Mouse (Mus musculus): ENCODE measurements around the gene AC161166.1. TPM values are rescaled to one million over a fixed set of nuclear protein-coding genes. Genes with fewer than 3 reads are reported as not detected.

Gene AC161166.1
- total and polyA plus RNA-seq, 3 experiments = 0.08 TPM; not detected in 2

DNA sequence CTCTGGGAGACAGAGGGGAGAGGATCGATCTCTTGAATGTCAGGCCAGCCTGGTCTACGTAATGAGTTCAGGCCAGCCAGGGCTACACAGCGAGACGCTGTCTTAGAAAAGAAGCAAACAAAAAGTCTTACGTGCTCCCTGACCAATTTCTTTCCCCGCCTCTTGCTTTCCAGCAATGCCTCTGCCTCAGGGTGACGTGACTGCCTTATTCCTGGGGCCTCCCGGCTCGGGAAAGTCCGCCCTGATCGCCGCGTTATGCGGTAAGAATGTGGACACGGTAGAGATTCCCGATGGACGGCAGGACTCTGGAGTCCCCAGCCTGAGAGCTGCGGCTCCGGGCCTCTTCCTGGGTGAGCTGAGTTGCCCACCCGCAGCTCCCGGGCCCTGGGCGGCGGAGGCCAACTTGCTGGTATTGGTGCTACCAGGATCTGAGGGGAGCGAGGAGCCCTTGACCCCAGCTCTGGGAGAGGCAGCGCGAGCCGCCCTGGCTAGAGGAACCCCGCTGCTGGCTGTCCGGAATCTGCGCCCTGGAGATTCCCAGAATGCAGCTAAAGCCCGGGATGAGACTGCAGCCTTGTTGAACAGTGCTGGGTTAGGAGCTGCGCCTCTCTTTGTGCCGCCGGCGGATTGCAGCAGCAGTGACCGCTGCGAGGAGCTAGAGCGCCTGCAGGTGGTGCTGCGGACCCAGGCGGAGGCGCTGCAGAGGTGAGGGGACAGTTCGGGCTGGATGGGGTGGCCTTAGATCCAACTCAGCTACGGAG, 19.1 kb upstream of the AC161166.1 start (continued):
- TF ChIP-seq EP300 (IDR thresholded peaks at IDR 0.05; ENCODE audit: low read length) (no peak), ZNF384 (IDR thresholded peaks at IDR 0.05; ENCODE audit: low read depth, low read length) (no peak), POLR2AphosphoS2 (IDR thresholded peaks at IDR 0.05; ENCODE audit: low read depth, low read length) (no peak), MYC (IDR thresholded peaks at IDR 0.05; ENCODE audit: low read depth, low read length) (no peak), MXI1 (IDR thresholded peaks at IDR 0.05; ENCODE audit: low read depth, low read length) (no peak), HCFC1 (IDR thresholded peaks at IDR 0.05; ENCODE audit: low read depth, low read length) (no peak), BHLHE40 (IDR thresholded peaks at IDR 0.05; ENCODE audit: low read depth, low read length) (no peak), JUN (IDR thresholded peaks at IDR 0.05; ENCODE audit: insufficient read depth, low read depth, low read length) (no peak), NRF1 (IDR thresholded peaks at IDR 0.05; ENCODE audit: low read depth, low read length) (peak; percentile 46; the same call in 1 of the 2 replicates), E2F4 (IDR thresholded peaks at IDR 0.05; ENCODE audit: insufficient replicate concordance, low read depth, low read length) (no peak)

DNA sequence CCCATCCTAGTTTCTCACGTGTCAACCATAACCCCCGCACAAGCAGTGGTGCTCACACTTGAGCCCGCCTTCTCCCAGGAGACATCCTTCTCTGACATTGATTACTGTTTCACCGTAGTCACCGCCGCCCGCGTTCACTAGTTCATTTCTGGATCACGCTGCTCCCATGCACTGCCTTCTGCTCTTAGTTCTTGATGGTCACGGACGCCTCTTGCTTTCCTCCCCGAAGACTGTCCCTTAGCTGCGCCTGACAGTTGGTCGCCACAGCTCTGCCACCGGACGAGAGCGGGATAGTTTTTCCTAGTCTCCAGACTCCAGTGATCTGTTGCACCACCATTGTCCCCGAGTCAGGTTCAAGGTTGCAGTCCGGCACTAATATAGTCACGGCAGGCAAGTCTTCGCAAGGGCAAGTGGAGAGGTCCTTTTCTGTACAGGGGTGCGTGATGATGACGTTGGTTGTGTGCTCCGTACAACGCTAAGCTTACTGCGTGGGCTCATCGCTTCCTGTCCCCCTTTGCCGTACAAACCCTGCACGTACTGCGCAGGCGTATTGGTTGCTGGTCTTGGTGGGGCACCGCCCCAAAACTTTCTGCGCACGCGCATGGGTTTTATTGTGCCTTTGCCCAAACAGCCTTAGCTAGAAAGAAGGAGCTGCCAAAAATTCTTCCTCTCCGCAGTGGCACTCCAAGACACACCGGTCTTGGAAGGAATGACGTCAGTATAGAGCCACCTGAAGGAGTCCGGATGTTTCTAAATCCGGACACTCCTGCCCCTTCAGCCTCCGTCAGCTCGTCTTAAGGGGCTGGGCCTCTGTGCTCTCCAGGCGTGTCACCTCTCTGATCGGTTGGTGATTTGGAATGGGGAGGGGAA, 18.0 kb upstream of the AC161166.1 start, which contains the start of gene Irgq:
Gene Irgq (plus strand): TSS at position 628 of the 870 bp plus-strand sequence.
- dilution Hi-C loops (cut with MboI; ENCODE audit: extremely low pct_ligation_motif_present, extremely low pct_unique_long_range_greater_than_20kb, low sequenced_read_pairs) = no loop called here
- peak within 1 kb of the TSS; percentile 63 for H3K27ac ChIP-seq (ENCODE audit: insufficient read depth, low read depth)
- no peaks in the 10 kb centered on the region for H3K9me3 ChIP-seq (replicated peaks; ENCODE audit: low read length)
- H3K4me2 ChIP-seq (ENCODE audit: insufficient read depth, low read depth, poor library complexity, severe bottlenecking) = peak within 1 kb of the TSS; percentile 82
- H3K27me3 ChIP-seq (replicated peaks) = no peaks in the 10 kb centered on the region
- in situ Hi-C loops (cut with MboI; ENCODE audit: low pct_ligation_motif_present, low pct_unique_long_range_greater_than_20kb, low sequenced_read_pairs) = loop anchor here (5.0 to 10.0 kb wide), 3 partner anchors 37 to 115 kb away; no protein-coding TSS in a partner anchor
- peaks cover 18 to 25% of the 10 kb centered on the region in 2 experiments for H3K36me3 ChIP-seq (replicated peaks in 1 of 2; ENCODE audit: control insufficient read depth in 1 of 2, insufficient read depth in 1 of 2, low read length in 1 of 2)
- peak; percentile 99 for DNase-seq (ENCODE audit: extremely low read depth)
- H3K79me2 ChIP-seq (replicated peaks; ENCODE audit: control insufficient read depth, extremely low read depth, insufficient read depth, poor library complexity, severe bottlenecking) = peaks cover 4% of the 10 kb centered on the region; the same call in 1 of the 2 replicates
- H3K4me3 ChIP-seq (replicated peaks in 1 of 3; ENCODE audit: low read depth in 2 of 3, low read length in 2 of 3, poor library complexity in 1 of 3) = peak within 1 kb of the TSS; percentile 64 to 96 (median 75)
- H3K9ac ChIP-seq (ENCODE audit: insufficient read depth, low read depth) = peak within 1 kb of the TSS; percentile 92
- H3K4me1 ChIP-seq (ENCODE audit: control insufficient read depth in 1 of 2, insufficient read depth in 2 of 2) = peaks cover 5 to 53% of the 10 kb centered on the region in 2 experiments
- no peak; the same call in 1 of the 2 replicates for TF ChIP-seq ETS1 (conservative IDR thresholded peaks at IDR 0.05; ENCODE audit: low read depth, low read length)
- no peak for TF ChIP-seq RAD21 (IDR thresholded peaks at IDR 0.05; ENCODE audit: low read depth, low read length)
- no peak for TF ChIP-seq PAX5 (IDR thresholded peaks at IDR 0.05; ENCODE audit: low read length)
- no peak for TF ChIP-seq CHD2 (IDR thresholded peaks at IDR 0.05; ENCODE audit: low read length)
- TF ChIP-seq NELFE (IDR thresholded peaks at IDR 0.05; ENCODE audit: low read depth, low read length) = peak; percentile 64
- TF ChIP-seq JUN (IDR thresholded peaks at IDR 0.05; ENCODE audit: insufficient read depth, low read depth, low read length) = no peak
- peak; percentile 93 for TF ChIP-seq ELF1 (IDR thresholded peaks at IDR 0.05; ENCODE audit: low read depth, low read length)
- peak; percentile 87; the same call in 1 of the 2 replicates for TF ChIP-seq KAT2A (IDR thresholded peaks at IDR 0.05; ENCODE audit: insufficient replicate concordance, low read length)
- 0 out of 2 replicates have a peak, but pooled peaks have one; percentile 34 for TF ChIP-seq MAZ (IDR thresholded peaks at IDR 0.05; ENCODE audit: low read depth, low read length)
- TF ChIP-seq MEF2A (IDR thresholded peaks at IDR 0.05; ENCODE audit: borderline replicate concordance, low read depth, low read length) = 0 out of 2 replicates have a peak, but pooled peaks have one; percentile 29
- no peak for TF ChIP-seq ZKSCAN1 (IDR thresholded peaks at IDR 0.05; ENCODE audit: borderline replicate concordance, low read depth, low read length)
- no peak for TF ChIP-seq CHD1 (IDR thresholded peaks at IDR 0.05; ENCODE audit: low read depth, low read length)
- TF ChIP-seq ZMIZ1 (IDR thresholded peaks at IDR 0.05; ENCODE audit: low read depth, low read length) = no peak
- 0 out of 2 replicates have a peak, but pooled peaks have one; percentile 71 for TF ChIP-seq POLR2AphosphoS2 (IDR thresholded peaks at IDR 0.05; ENCODE audit: low read depth, low read length)
- peak; percentile 96 for TF ChIP-seq HCFC1 (IDR thresholded peaks at IDR 0.05; ENCODE audit: low read depth, low read length)
- TF ChIP-seq BHLHE40 (IDR thresholded peaks at IDR 0.05; ENCODE audit: low read depth, low read length) = peak; percentile 77
- TF ChIP-seq MAFK (IDR thresholded peaks at IDR 0.05; ENCODE audit: insufficient replicate concordance, low read length) = no peak
- TF ChIP-seq TBP (conservative IDR thresholded peaks at IDR 0.05; ENCODE audit: low read depth, low read length) = no peak; the same call in 1 of the 2 replicates
- 0 out of 2 replicates have a peak, but pooled peaks have one; percentile 32 for TF ChIP-seq IRF4 (IDR thresholded peaks at IDR 0.05; ENCODE audit: low read depth, low read length)
- no peak for TF ChIP-seq ZNF384 (IDR thresholded peaks at IDR 0.05; ENCODE audit: low read depth, low read length)
- TF ChIP-seq MXI1 (IDR thresholded peaks at IDR 0.05; ENCODE audit: low read depth, low read length) = peak; percentile 86
- peak; percentile 57 for TF ChIP-seq POLR2A (IDR thresholded peaks at IDR 0.05; ENCODE audit: low read depth, low read length)
- 0 out of 2 replicates have a peak, but pooled peaks have one; percentile 33 for TF ChIP-seq TCF12 (IDR thresholded peaks at IDR 0.05; ENCODE audit: low read depth, low read length)
- peak; percentile 28; the same call in 1 of the 2 replicates for TF ChIP-seq GABPA (IDR thresholded peaks at IDR 0.05; ENCODE audit: insufficient replicate concordance, low read depth, low read length)
- TF ChIP-seq USF1 (IDR thresholded peaks at IDR 0.05; ENCODE audit: low read depth, low read length) = no peak
- TF ChIP-seq ZC3H11A (IDR thresholded peaks at IDR 0.05; ENCODE audit: low read depth, low read length) = no peak
- peak; percentile 100 for TF ChIP-seq MAX (IDR thresholded peaks at IDR 0.05; ENCODE audit: low read length)
- TF ChIP-seq NRF1 (IDR thresholded peaks at IDR 0.05; ENCODE audit: low read depth, low read length) = peak; percentile 97
